Mouse (Mus musculus): ENCODE data around the gene Tesk1.

Gene Tesk1

DNA sequence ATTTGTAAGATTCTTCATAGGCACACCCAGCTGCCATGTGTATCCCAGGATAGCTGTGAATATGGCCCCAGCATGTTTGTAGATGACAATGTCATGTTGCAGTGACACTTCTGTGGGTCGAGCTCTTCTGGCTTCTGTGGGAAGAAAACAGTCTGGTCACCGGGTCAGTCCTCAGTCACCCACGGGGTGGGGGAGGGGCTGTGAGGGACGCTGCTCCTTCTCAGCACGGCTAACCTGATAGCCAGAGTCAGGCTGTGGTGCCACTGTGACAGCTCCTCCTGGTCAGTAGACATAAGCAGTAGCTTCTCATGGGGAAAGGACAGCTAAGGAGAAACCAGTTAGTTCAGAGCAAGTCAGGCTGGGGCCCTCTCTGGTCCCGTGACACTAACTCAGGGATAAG lies 54.8 kb downstream of the Tesk1 start:
- DNase-seq = no peak

DNA sequence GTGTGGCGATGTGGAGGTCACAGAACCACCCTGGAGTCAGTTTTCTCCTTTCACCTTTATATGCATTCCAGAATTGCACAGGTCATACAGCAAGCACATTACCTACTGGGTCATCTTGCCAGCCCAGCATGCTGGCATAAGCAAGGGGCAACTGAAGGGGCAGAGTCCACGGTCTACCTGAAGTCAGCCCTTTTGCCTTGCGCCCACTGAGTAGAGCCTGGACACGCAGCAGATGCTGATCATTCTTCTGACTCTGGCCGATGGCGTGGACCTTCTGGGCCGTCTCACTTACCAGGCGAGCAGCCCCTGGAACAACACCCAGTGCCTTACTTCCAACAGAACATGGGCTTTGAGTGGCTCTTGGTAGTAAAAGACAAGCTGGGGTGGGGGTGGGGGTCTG lies 55.7 kb downstream of the Tesk1 start:
- DNase-seq = no peak
